Mouse (Mus musculus) heart, postnatal 25 days (tissue): ENCODE results near the gene Asb16. TPM values are rescaled to one million over a fixed set of nuclear protein-coding genes. Genes with fewer than 3 reads are reported as not detected.

Experiments used
- DNase-seq: peaks from one replicate; pipeline ENCODE4 v3.0.0; 2022; ENCODE audit warnings: low spot score
- intact Hi-C: fragments of 180-260 bp; cut with DNase I; formaldehyde crosslinking; loops from one replicate; pipeline ENCODE4 v1.15.1; 2025
- total RNA-seq, 2 experiments: library from RNA; stranded (reverse); gene quantifications; 2 replicates each; pipeline ENCODE4 v1.2.3; 2021

Gene Asb16
- total RNA-seq, result under 1 TPM; 0.61 to 0.68 TPM

DNA sequence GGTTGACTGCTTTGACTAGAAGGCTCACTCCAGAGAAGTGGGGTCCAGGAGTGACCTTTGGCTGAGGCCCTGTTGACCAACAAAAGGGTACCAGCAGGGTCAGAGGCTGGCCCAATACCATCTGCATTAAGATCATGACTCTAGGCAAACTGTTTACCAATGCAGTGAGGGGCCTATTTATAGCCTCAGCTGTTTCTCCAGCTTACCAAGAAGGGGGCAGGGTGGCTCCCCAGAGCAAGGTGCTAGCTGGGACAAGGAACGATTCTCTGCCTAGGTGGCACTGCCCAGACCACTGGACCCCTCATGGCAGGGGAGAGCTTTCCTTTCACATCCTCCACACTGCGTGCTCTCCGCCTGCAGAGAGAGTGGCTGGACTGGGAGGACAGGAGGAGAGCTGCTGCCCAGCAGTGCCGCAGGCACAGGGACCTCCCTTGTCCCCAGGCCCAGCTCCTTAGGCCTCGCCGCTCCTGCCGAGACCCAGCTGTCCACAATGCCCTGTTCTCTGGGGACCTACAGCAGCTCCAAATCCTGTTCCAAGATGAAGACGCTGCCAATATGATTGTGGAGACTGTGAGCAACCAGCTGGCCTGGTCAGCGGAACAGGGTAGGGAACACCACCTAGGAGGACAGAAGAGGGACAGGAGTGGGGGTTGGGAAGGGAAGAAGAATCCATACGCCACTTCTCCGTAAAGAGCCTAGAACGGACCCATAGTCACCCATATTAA, at the start of gene Asb16:
Asb16 (plus strand) TSS at position 224 of the 725 bp plus-strand sequence.
- no peak for DNase-seq

DNA sequence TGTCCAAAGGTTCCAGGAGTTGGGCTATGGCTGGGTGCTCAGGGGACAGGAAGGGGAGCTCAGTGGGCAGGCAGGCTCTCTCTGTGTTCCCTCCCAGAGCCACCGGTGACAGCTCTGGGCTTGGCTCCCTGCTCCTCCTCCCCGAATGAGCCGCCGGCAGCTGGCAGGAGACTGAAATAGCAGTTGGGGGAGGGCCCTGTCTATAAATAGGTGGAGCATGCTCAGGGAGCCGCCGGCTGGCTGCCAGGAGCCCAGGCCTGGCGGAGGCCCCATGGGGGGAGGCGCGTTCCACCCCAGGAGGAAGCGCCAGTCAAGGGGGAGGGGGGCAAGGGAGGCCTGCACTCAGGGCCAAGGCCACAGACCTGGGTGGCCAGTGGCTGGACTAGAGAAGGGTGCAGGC, 49.8 kb upstream of the Asb16 start:
- intact Hi-C loops, result loop anchor here (5.0 kb wide), 1 partner anchor 214 kb away; the partner anchor contains the start of gene Grn
- DNase-seq, result peak; percentile 95

More for the DNA sequence above, at the start of gene Asb16:
- intact Hi-C loops, result loop anchor here (5.0 kb wide), 1 partner anchor 111 kb away; the partner anchor contains the start of gene Tmem101

DNA sequence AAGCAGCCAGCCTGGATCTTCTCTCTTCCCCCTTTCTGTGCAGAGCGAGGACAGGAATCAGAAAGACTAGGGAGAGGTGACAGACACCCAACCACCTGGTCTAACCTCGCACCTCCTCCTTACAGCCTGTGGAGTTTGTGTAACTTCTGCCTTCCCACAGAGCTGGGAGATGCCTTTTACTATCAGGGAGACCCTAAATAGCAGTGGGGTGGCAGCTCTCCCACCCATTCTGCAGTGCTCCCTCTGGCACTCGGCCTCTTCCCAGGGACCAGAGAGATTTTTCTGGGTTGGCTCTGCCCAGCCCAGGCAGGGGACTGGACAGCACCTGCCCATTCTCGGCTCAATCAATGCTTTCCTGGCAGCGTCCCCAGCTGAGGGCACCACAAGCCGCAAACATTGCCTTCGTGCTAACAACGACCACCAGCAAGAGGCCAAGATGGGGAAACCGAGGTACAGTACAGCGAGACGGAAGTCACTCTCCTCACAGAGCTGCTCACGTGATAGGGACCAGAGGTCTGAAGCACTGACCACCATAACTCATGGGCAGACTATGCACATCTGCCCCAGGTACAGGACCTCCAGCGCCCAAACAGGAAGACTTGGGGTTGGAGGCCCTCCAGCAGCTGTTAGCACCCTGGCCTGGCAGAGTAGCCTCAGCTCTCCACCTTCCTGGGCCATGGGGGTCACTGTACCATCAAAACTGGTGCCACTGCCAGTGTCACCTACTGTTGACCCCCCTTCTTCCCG, 49.1 kb upstream of the Asb16 start:
- intact Hi-C loops, result loop anchor here (5.0 kb wide), 1 partner anchor 213 kb away; the partner anchor contains the start of gene Grn
- no peak for DNase-seq

DNA sequence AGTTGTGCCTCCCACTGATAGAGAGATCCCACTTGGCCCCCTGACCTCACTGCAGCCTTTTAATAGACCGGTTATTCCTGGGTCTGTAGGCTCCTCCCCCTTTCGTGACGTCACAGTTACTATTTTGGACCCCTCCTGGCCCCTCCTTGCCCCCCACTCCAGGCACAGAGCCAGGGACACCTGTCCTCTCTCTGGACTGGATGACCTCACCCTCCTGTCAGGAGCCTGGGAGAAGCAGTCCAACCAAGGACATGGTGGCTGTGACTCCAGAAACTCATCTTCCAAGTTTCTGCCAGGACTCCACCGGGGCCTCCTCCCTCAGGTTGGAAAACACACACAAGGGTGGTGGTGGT, 48.6 kb upstream of the Asb16 start:
- intact Hi-C loops, result loop anchor here (5.0 kb wide), 1 partner anchor 212 kb away; the partner anchor contains the start of gene Grn
- peak; percentile 55 for DNase-seq

DNA sequence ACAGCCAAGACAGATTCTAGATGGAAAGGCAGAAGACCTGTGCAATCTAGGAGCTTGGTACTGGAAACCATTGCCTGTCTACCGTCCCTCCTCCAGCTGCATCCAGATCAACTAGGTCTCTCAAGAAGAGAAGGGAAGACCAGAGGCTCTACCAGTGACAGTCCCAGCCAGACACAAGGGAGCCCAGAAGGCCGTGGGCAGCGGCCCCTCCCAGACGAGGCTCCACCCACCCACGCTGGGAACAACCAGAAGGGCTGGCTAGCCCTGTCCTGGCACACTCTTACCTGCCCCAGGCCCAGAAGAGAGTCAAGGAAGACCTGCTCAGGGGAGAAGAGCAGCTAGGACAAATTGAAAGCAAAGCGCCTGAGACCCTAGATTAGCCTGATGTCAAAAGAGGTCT, 48.1 kb upstream of the Asb16 start:
- intact Hi-C loops, result no loop called here
- no peak for DNase-seq

DNA sequence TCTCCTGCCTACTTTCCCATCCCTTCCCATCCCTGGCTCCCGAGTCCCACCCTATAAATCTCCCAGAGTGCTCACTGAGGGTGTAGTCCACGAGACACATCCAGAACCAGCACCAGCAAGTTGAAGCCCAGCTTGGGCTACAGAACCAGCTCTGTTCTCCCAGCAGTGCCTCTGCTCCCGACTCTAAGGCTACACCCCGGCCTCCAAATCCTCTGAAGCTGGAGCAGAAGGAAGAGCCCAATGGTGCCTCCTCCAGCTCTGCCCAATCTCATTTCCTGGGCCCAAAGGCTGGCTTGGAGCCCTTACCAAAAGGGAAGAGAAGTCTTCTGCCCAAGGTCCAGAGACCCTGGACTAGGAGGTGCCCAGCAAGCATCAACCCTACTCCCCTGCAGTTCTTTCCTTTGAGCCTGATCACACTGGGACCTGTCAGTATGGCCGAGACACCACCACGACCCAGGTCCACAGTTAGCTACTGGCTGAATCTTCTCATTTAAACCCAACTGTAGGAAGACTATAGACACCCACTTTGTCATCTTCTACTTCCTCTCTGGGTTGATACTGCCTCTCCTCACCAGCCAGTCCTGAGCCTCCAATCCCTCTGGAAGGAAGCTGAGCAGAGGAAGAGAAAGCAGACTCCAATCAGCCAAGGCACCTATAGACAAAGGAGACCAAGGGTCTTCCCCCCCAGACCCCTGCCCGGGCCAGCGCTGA, 47.1 kb upstream of the Asb16 start:
- no peak for DNase-seq
- intact Hi-C loops, result no loop called here

DNA sequence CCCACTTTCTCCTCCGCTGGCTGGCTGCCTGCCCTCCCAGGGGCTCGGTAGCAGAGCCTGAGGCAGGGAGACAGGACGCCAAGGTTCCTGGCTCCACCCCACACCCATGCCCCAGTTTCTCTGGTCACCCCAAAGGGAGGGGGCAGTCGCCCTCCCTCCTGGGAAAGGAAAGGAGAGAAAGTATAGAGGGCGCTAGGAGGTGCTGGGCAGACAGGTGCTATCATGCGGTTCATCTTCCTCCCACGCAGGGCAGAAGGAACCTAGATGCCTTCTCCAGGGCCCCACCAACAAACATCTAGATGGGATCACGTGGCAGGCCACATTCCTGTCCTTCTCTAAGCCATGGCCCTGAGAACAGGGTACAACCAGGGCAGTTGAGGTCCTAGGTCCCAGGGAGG, 46.6 kb upstream of the Asb16 start:
- intact Hi-C loops, result no loop called here
- DNase-seq, result no peak

DNA sequence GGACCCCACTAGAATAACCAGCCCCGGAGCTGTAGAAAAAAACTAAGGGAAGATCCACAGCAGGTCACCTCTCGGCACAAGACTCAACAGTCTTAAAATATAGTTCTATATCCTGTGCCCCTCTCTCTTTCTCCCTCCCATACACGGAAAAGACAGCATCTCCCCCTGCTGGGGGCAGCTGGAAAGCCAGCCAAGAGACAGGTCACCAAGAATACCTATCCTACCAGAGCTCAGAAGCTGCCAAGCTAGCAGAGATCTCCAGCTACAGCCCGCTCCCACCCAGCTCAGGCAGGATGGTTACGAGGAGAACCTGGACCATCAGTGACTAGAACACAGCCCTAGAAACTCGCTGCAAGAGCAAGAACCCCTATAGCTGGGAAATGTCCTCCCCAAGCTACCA, 45.4 kb upstream of the Asb16 start:
- DNase-seq, result no peak

DNA sequence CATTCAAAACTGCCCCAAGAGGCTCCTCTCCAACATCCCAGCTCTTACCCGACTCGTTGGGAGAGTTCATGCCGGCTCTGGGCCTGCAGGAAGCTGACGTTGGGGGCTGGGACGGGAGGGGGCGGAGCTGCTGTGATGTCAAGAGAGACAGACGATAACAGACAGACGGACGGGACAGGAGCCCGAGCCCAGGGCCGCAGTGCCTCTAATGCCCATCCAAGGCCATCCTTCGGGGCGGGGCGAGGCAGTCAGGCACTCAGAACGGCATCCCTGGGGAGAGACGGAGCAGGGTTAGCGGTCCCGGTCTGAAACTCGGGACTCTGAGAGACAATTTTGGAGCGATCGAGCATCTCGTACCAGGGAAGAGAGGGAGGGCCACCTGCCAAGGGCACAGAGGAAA, 43.9 kb upstream of the Asb16 start:
- intact Hi-C loops, result no loop called here
- no peak for DNase-seq

More for the DNA sequence above, 45.4 kb upstream of the Asb16 start:
- intact Hi-C loops, result no loop called here

DNA sequence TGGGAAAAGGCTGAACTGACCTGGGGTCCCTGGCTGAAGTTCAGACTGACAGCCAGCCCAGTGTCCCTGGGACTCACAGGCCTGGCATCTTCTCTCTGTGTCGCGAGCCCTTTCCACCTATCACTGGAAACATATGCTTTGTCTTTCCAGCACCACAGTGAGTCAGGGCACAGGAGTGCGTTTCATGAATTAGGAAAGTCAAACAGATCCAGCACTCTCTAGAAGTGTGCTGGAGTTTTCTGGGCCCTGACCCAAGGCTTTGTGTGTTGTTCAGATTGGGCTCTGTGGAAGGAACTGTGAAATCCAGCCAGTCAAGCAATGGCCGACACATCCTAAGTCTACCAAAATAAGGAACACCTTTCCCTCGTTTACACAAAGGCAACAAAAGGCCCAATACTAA, 43.3 kb upstream of the Asb16 start:
- DNase-seq, result no peak
- intact Hi-C loops, result no loop called here

DNA sequence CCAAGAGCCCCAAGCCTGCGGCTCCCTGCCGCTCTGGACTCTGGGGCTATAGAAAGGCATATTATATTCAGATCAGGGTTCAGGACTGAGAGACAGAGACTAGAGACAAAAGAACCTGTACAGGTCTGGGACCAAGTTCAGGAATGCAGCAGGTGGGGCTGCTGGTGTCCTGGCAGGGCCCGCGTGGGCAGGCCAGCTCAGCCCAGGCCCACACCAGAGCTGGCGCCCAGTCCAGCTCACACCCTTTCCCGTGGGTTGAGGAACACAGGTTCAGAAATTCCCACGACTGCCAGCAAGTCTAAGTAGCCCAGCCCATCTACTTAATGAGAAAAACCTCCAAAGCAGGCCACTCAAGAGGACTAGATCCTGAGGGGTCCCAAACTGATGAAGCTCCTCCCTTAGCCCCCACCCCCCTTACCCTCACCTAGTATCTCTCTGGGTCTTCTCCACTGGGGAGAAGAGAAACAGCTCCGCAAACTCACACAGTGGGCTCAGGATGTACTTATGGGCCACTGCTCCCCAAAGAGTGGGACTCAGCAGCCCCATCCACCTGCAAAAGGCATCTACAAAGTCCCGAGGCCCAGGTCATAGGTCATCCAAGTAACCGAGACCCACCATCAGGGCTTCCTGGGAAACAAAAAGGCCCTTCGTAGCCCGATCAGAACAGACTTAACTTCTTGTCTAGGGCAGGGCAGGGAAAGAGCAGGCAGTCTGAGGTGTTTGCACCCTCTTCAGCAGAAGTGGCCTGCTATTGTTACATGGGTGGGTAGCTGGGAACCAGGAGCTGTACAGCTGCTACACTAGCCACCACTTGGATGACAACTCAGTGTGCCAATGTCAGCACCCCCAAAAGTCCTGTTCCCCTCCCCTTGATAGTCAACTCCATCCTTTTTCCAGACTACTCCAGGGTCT, 42.2 kb upstream of the Asb16 start:
- intact Hi-C loops, result no loop called here
- no peak for DNase-seq

DNA sequence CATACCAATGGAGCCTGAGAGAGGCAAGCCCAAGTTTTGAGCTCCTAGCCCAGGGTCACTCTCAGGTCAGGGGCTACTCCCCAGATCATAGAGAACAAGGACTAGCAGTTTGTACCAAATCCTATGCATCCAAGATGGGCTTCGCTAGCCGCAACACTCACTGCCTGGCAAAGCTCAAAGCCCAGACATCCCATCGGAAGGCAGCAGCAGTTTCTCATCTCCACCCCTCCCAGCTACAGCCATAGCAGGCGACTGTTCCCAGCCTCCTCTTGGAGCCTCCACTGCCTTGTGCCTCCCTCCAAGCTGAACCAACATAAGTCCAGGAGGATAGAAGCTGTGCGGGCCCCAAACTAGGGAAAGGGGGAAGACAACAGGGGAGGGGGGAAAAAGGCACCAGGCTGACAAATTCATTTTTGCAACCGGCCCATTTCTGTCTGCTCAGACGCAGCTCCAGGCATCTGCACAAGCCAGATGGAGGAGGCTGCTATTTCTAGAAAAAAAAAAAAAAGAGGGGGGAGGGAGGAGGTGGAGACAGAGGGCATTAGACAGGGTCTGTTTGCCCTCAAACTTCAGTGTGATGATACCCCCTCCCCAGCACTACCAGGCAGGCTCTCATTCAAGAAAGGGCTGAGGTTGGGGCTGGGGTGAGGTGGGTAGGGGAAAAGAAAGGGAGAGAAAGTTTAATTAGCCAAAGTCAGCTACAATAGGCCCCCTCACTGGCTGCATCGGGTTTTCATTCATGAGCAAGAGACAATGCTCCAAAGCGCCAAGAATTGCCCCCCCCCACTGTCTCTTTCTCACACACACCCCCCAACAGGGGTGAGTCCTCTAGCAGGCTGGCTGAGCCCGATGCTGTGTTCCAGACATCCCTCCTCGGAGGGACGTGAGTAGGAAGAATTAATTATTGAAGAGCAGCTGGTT, 41.0 kb upstream of the Asb16 start:
- no peak for DNase-seq
- intact Hi-C loops, result loop anchor here (2.0 kb wide), 1 partner anchor 39 kb away; the partner anchor contains the start of gene G6pc3

DNA sequence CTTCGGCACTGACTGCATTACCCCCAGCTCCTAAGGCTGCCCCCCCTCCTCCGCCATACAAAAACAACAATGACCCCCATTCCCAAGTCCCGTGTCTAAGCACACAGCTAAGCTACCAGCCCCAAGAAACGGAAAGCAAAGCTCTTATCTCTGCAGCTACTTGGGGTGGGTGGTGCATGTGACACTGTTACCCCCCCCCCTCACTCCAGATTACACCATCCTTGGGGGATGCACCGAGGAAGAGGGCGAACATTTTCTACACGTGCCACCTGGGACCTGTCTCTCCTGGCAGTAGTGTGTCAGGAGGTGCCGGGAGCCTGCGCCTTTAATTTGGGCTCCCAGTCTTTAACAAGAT, 40.4 kb upstream of the Asb16 start:
- intact Hi-C loops, result loop anchor here (2.0 kb wide), 1 partner anchor 39 kb away; the partner anchor contains the start of gene G6pc3
- DNase-seq, result no peak

DNA sequence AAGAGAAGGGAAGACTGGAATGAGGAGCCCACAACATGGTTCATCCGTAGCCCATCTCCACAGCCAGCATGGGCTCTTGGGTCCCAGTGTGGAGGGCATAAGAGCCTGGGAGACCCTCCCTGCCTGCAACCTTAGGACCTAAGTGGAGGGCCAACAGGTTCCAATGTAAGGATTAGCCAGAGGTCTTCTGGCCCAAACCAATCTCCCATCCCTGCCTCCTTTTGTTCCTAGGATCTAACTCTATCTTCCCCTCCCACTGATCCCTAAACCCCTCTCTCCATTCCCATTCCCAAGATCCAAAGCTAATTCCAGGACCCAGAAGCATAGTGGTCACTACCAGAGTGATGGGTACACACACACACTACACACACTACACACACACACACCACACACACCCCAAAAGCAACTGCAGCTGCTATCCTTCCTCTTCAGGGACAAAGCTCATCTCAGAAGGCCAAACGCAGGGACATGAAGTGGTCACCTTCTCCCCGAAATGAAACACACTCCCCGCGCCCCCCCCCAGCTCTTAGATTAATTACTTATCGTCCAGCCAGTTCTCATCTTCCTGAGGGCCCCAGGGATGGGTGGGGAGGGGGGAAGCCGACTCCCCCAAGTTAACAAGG, 39.8 kb upstream of the Asb16 start:
- intact Hi-C loops, result loop anchor here (2.0 kb wide), 1 partner anchor 40 kb away; the partner anchor contains the start of gene G6pc3
- DNase-seq, result no peak

DNA sequence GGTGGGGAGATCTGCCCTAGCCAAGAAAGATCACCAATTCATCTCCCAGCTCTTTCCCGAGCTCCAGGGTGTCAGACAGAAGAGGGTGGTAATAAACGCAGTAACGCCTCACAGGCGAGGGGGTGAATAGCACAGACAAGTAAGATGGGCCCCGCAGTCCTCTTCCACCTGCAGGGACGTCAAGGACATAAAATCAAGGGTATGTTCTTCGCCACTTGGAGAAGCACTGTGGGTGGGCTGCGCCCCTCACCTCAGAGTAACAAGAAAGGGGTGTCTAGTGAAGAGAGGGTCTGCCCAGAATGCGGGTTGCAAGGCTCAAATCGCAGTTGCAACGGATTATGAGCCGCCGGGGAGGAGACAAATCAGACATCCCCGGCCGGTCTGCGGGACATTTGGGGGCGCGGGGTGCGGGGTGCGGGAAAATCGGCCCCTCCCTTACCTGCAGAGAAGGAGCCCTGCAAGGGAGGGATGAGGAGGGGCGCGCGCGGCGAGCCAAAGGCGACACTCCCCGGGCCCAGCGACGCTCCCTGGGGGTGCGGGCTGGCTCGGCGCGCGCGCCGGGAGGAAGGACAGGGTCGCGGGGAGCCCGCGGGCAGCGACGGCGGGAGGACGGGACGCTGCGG, 39.1 kb upstream of the Asb16 start:
- intact Hi-C loops, result loop anchor here (2.0 kb wide), 1 partner anchor 41 kb away; the partner anchor contains the start of gene G6pc3
- no peak for DNase-seq

DNA sequence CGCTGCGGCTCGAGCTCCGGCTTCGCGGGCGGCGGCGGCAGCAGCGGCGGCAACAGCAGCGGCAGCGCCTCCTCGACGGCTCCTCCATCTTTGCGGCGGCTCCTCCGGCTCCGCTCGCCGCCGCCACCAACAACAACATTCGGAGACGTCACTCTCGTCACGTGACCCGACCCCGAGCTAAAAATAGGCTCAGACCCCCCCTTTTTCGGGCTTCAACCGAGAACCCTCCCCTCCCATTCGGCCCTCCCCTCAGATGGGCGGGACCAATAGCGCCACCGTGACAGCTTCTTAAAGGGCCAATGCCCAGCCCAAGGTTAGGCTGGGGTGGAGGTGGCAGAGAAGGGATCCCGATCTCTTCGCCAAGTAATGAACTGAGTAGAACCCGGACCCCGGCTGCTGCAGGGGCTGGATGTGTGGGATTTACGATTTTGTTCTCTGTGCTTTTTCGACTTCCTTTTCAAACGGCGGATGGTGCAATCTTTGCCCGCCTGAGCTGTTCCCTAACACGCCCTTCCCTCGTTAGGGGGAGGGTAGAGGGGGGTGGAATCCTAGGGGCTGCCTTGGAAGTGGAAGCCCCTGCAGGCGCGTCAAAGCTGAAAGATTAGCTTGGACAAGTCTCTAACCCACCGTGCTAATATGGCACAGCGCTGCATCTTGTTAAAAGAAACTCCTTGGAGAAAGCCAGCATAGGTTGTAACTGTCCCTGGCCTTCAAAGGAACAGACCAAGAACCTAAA, 38.4 kb upstream of the Asb16 start, which contains the start of gene Hdac5:
Hdac5 (minus strand) TSS at position 161 of the 736 bp plus-strand sequence.
- peak; percentile 96 for DNase-seq
- intact Hi-C loops, result loop anchor here (1.0 kb wide), 1 partner anchor 18 kb away; the partner anchor contains the start of gene BC030867

DNA sequence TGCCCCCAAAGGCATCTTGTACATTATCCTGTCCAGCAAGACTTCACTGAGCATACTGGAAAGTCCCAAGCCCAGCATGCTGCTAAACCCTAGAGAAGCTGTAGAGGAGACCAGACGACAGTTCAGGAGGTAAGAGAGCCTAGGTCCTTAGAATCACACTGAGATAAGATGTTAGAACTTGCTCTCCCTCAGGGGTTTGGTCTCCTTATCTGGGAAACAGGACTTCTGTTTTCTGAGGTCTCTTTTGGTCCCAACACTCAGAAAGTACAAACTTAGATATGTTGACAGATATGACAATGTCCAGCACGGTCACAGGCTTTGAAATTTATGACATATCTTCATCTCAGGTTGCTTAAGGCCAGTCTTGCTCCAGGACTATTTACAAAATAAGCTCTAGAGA, 32.5 kb upstream of the Asb16 start:
- intact Hi-C loops, result no loop called here
- DNase-seq, result no peak
